ENCODE assay signal across 17 mouse cellular contexts in genomic region chr6:5447013-5447412, GRCm38 (mm10). TPM values are rescaled to one million over a fixed set of nuclear protein-coding genes. Genes with fewer than 3 reads are reported as not detected.
DNase-seq lines count a peak whose midpoint lies in the region; ATAC-seq and TF ChIP-seq lines count a peak whose summit lies in the region.
"Had no signal": no experiment of that assay in that cellular context is flagged by ENCODE, and none has a peak within 500 bp of the region (broad histone marks: within the 10 kb centered on the region; RNA-seq: fewer than 3 reads in every experiment).

No protein-coding gene starts in this region.

- H3K9me3 ChIP-seq in forebrain, embryonic 12.5 days: no peaks in the 10 kb centered on the region
- no peaks in the 10 kb centered on the region for H3K9me3 ChIP-seq in forebrain, postnatal 0 days (ENCODE audit: low read length)
- H3K9me3 ChIP-seq in hindbrain, embryonic 11.5 days (ENCODE audit: control insufficient read depth, low read length): no peaks in the 10 kb centered on the region
- no peaks in the 10 kb centered on the region for H3K9me3 ChIP-seq in hindbrain, embryonic 14.5 days (ENCODE audit: control insufficient read depth, low read length)
- H3K9me3 ChIP-seq in midbrain, embryonic 12.5 days: no peaks in the 10 kb centered on the region
- no peaks in the 10 kb centered on the region for H3K9me3 ChIP-seq in midbrain, postnatal 0 days (ENCODE audit: low read length)
- H3K9me3 ChIP-seq: embryonic facial prominence, embryonic 13.5 days; heart, embryonic 12.5 days; hindbrain, embryonic 12.5 days; intestine, embryonic 15.5 days had no signal

- no peak overlapping the region for H3K4me3 ChIP-seq in forebrain, embryonic 12.5 days (replicated peaks)
- no peak overlapping the region for H3K4me3 ChIP-seq in forebrain, postnatal 0 days (ENCODE audit: low read depth, low read length)
- no peak overlapping the region for H3K4me3 ChIP-seq in hindbrain, embryonic 11.5 days (ENCODE audit: low read depth, low read length)
- H3K4me3 ChIP-seq in hindbrain, embryonic 14.5 days (replicated peaks; ENCODE audit: low read length): no peak overlapping the region
- H3K4me3 ChIP-seq in midbrain, embryonic 12.5 days: no peak overlapping the region
- H3K4me3 ChIP-seq in midbrain, postnatal 0 days (ENCODE audit: low read depth, low read length): no peak overlapping the region
- H3K4me3 ChIP-seq: embryonic facial prominence, embryonic 13.5 days; heart, embryonic 12.5 days; hindbrain, embryonic 12.5 days; intestine, embryonic 15.5 days had no signal

- no peak overlapping the region for H3K4me2 ChIP-seq in forebrain, embryonic 12.5 days
- H3K4me2 ChIP-seq in forebrain, postnatal 0 days (ENCODE audit: low read depth): no peak overlapping the region
- H3K4me2 ChIP-seq in hindbrain, embryonic 11.5 days (replicated peaks; ENCODE audit: low read depth, low read length): no peak overlapping the region
- no peak overlapping the region for H3K4me2 ChIP-seq in hindbrain, embryonic 14.5 days (replicated peaks)
- no peak overlapping the region for H3K4me2 ChIP-seq in midbrain, embryonic 12.5 days (replicated peaks)
- H3K4me2 ChIP-seq in midbrain, postnatal 0 days (ENCODE audit: low read depth, low read length, poor library complexity, severe bottlenecking): no peak overlapping the region
- H3K4me2 ChIP-seq: embryonic facial prominence, embryonic 13.5 days; heart, embryonic 12.5 days; hindbrain, embryonic 12.5 days; intestine, embryonic 15.5 days had no signal

- no peaks in the 10 kb centered on the region for H3K36me3 ChIP-seq in forebrain, embryonic 12.5 days (replicated peaks)
- H3K36me3 ChIP-seq in forebrain, postnatal 0 days (ENCODE audit: insufficient read depth): no peaks in the 10 kb centered on the region
- H3K36me3 ChIP-seq in hindbrain, embryonic 11.5 days (ENCODE audit: control insufficient read depth, insufficient read depth, low read length): no peaks in the 10 kb centered on the region
- no peaks in the 10 kb centered on the region for H3K36me3 ChIP-seq in hindbrain, embryonic 14.5 days (replicated peaks; ENCODE audit: control insufficient read depth, insufficient read depth)
- no peaks in the 10 kb centered on the region for H3K36me3 ChIP-seq in midbrain, embryonic 12.5 days
- H3K36me3 ChIP-seq in midbrain, postnatal 0 days (ENCODE audit: insufficient read depth, low read length): no peaks in the 10 kb centered on the region
- H3K36me3 ChIP-seq: embryonic facial prominence, embryonic 13.5 days; heart, embryonic 12.5 days; hindbrain, embryonic 12.5 days; intestine, embryonic 15.5 days had no signal

- no peak for DNase-seq in forebrain, postnatal 0 days
- DNase-seq in hindbrain, embryonic 11.5 days (ENCODE audit: low spot score): peak; percentile 12
- no peak for DNase-seq in hindbrain, embryonic 14.5 days (ENCODE audit: low spot score)
- no peak for DNase-seq in midbrain, postnatal 0 days (ENCODE audit: low spot score)
- DNase-seq: adrenal gland, adult 2 months; adrenal gland, postnatal 25 days; cerebellum, adult 18-20 months; cerebellum, postnatal 36 days; gastrocnemius, postnatal 10 days; heart, adult 18-20 months had no signal

- no peak for TF ChIP-seq CTCF in forebrain, postnatal 0 days (IDR thresholded peaks at IDR 0.05; ENCODE audit: low read depth)
- no peak for TF ChIP-seq CTCF in midbrain, postnatal 0 days (IDR thresholded peaks at IDR 0.05)

- 79% methylated on average over 4 of the region's 4 CpGs for WGBS in forebrain, embryonic 12.5 days
- WGBS in forebrain, postnatal 0 days: 75% methylated on average over 4 of the region's 4 CpGs
- WGBS in hindbrain, embryonic 11.5 days: 77% methylated on average over 4 of the region's 4 CpGs
- 76% methylated on average over 4 of the region's 4 CpGs for WGBS in hindbrain, embryonic 14.5 days
- WGBS in midbrain, embryonic 12.5 days: 87% methylated on average over 4 of the region's 4 CpGs
- 74% methylated on average over 4 of the region's 4 CpGs for WGBS in midbrain, postnatal 0 days

- 0 out of 2 replicates have a peak, but pooled peaks cover 4% of the 10 kb centered on the region for H3K27me3 ChIP-seq in forebrain, embryonic 12.5 days
- no peaks in the 10 kb centered on the region for H3K27me3 ChIP-seq in forebrain, postnatal 0 days (ENCODE audit: insufficient read depth, low read length)
- no peaks in the 10 kb centered on the region for H3K27me3 ChIP-seq in hindbrain, embryonic 11.5 days (ENCODE audit: control insufficient read depth, insufficient read depth, low read length)
- no peaks in the 10 kb centered on the region for H3K27me3 ChIP-seq in hindbrain, embryonic 14.5 days (ENCODE audit: control insufficient read depth, insufficient read depth, low read length)
- no peaks in the 10 kb centered on the region for H3K27me3 ChIP-seq in midbrain, embryonic 12.5 days
- no peaks in the 10 kb centered on the region for H3K27me3 ChIP-seq in midbrain, postnatal 0 days (ENCODE audit: insufficient read depth, low read length)
- H3K27me3 ChIP-seq: CH12.LX; embryonic facial prominence, embryonic 13.5 days; heart, embryonic 12.5 days; hindbrain, embryonic 12.5 days; intestine, embryonic 15.5 days had no signal

- peaks cover 31% of the 10 kb centered on the region for H3K4me1 ChIP-seq in forebrain, embryonic 12.5 days
- H3K4me1 ChIP-seq in forebrain, postnatal 0 days (ENCODE audit: insufficient read depth): peaks cover 5% of the 10 kb centered on the region; the same call in 1 of the 2 replicates
- no peaks in the 10 kb centered on the region for H3K4me1 ChIP-seq in hindbrain, embryonic 11.5 days (replicated peaks; ENCODE audit: control insufficient read depth, insufficient read depth, low read length)
- peaks cover 5% of the 10 kb centered on the region for H3K4me1 ChIP-seq in hindbrain, embryonic 14.5 days (replicated peaks; ENCODE audit: control insufficient read depth, insufficient read depth, low read length)
- peaks cover 20% of the 10 kb centered on the region for H3K4me1 ChIP-seq in midbrain, embryonic 12.5 days
- H3K4me1 ChIP-seq in midbrain, postnatal 0 days (ENCODE audit: insufficient read depth, low read length): peaks cover 3% of the 10 kb centered on the region; the same call in 1 of the 2 replicates

- ATAC-seq in forebrain, embryonic 12.5 days (ENCODE audit: low FRiP score): no peak
- ATAC-seq in forebrain, postnatal 0 days: no peak
- 0 out of 2 replicates have a peak, but pooled peaks have one; percentile 25 for ATAC-seq in hindbrain, embryonic 11.5 days (ENCODE audit: low FRiP score)
- ATAC-seq in hindbrain, embryonic 14.5 days (ENCODE audit: low FRiP score): no peak
- ATAC-seq in midbrain, embryonic 12.5 days (ENCODE audit: low FRiP score, low read depth): no peak
- ATAC-seq in midbrain, postnatal 0 days (ENCODE audit: low FRiP score): no peak
- ATAC-seq: intestine, embryonic 15.5 days had no signal

- H3K9ac ChIP-seq in forebrain, embryonic 12.5 days: no peak overlapping the region
- no peak overlapping the region for H3K9ac ChIP-seq in forebrain, postnatal 0 days
- no peak overlapping the region for H3K9ac ChIP-seq in hindbrain, embryonic 11.5 days (ENCODE audit: low read depth, low read length)
- no peak overlapping the region for H3K9ac ChIP-seq in hindbrain, embryonic 14.5 days
- no peak overlapping the region for H3K9ac ChIP-seq in midbrain, embryonic 12.5 days (replicated peaks)
- H3K9ac ChIP-seq in midbrain, postnatal 0 days (replicated peaks; ENCODE audit: low read length, poor library complexity, severe bottlenecking): no peak overlapping the region
- H3K9ac ChIP-seq: embryonic facial prominence, embryonic 13.5 days; heart, embryonic 12.5 days; hindbrain, embryonic 12.5 days; intestine, embryonic 15.5 days had no signal

- 0 out of 2 replicates have a peak overlapping the region, but pooled peaks have one; percentile 25 for H3K27ac ChIP-seq in forebrain, embryonic 12.5 days
- H3K27ac ChIP-seq in forebrain, postnatal 0 days (ENCODE audit: low read depth, low read length): no peak overlapping the region
- H3K27ac ChIP-seq in hindbrain, embryonic 11.5 days (ENCODE audit: low read depth, low read length): 0 out of 2 replicates have a peak overlapping the region, but pooled peaks have one; percentile 5
- H3K27ac ChIP-seq in hindbrain, embryonic 14.5 days: no peak overlapping the region
- H3K27ac ChIP-seq in midbrain, embryonic 12.5 days (replicated peaks): peak overlapping the region; percentile 60
- no peak overlapping the region for H3K27ac ChIP-seq in midbrain, postnatal 0 days (ENCODE audit: low read depth, low read length)
- H3K27ac ChIP-seq: embryonic facial prominence, embryonic 13.5 days; intestine, embryonic 15.5 days had no signal

RNA-seq across cellular contexts. Expression of gene Pdk4, which starts 49.1 kb away (rescaled TPM):
- polyA plus RNA-seq in forebrain, embryonic 12.5 days (2016; fragmentation: Nextera tagmentation; extraction: Ambion mirVana): 1.3 and 2.2 TPM in 2 replicates
- total RNA-seq in forebrain, postnatal 0 days (2014; rRNA removed): 1.8 and 3.2 TPM in 2 replicates
- 2.0 and 3.0 TPM in 2 replicates for polyA plus RNA-seq in forebrain, postnatal 0 days (2015; fragmentation: Nextera tagmentation; extraction: Ambion mirVana)
- polyA plus RNA-seq in hindbrain, embryonic 11.5 days (2014; fragmentation: Nextera tagmentation; extraction: Ambion mirVana): 0.45 and 0.82 TPM in 2 replicates
- 1.8 and 2.9 TPM in 2 replicates for polyA plus RNA-seq in hindbrain, embryonic 14.5 days (2014; fragmentation: Nextera tagmentation; extraction: Ambion mirVana)
- polyA plus RNA-seq in midbrain, embryonic 12.5 days (2016; fragmentation: Nextera tagmentation; extraction: Ambion mirVana): 0.46 and 0.69 TPM in 2 replicates
- 0.99 and 1.0 TPM in 2 replicates for total RNA-seq in midbrain, postnatal 0 days (2014; rRNA removed)
- 2.1 and 2.5 TPM in 2 replicates for polyA plus RNA-seq in midbrain, postnatal 0 days (2015; fragmentation: Nextera tagmentation; extraction: Ambion mirVana)
- total RNA-seq: CH12.LX had no signal

Comparison
In these comparisons a context has a peak if more than half of its experiments do, and no peak if none do; other contexts are left out.
1. H3K27ac ChIP-seq: peak in forebrain, embryonic 12.5 days (single experiment), hindbrain, embryonic 11.5 days (single experiment) and midbrain, embryonic 12.5 days (single experiment); none in forebrain, postnatal 0 days (single experiment), hindbrain, embryonic 14.5 days (single experiment) and midbrain, postnatal 0 days (single experiment).